Mouse (Mus musculus): ENCODE data around the gene Cpd. TPM values are rescaled to one million over a fixed set of nuclear protein-coding genes. Genes with fewer than 3 reads are reported as not detected.

Cpd gene
- 18.0 and 21.8 TPM in 2 replicates for polyA plus RNA-seq (2012; rRNA removed)

GRCm38 (mm10) chr11:76846878-76847222 lies at the start of gene Cpd:
Gene Cpd, minus strand, starts transcription at chr11:76847018.

GRCm38 (mm10) chr11:76763053-76763740 lies 83.6 kb downstream of the Cpd start, which contains the start of gene Gosr1:
Gene Gosr1, minus strand, starts transcription at chr11:76763579.

Other genes with a start within 250 kb of the Cpd start
- 25.0 and 29.7 TPM in 2 replicates for gene Abr, start 224.7 kb downstream of the Cpd start, polyA plus RNA-seq (2012; rRNA removed)
- 0.11 TPM in 1 of 2 replicates, not detected in the other for gene Bhlha9, start 174.5 kb downstream of the Cpd start, polyA plus RNA-seq (2012; rRNA removed)
- gene Trarg1, start 167.2 kb downstream of the Cpd start, polyA plus RNA-seq (2012; rRNA removed) = 0.64 and 0.80 TPM in 2 replicates
- gene Gosr1, start 83.4 kb downstream of the Cpd start, polyA plus RNA-seq (2012; rRNA removed) = 4.6 and 5.7 TPM in 2 replicates
- 0.11 TPM in 1 of 2 replicates, not detected in the other for gene Tmigd1, start 55.1 kb upstream of the Cpd start, polyA plus RNA-seq (2012; rRNA removed)
- 3.6 and 4.1 TPM in 2 replicates for gene Blmh, start 77.8 kb upstream of the Cpd start, polyA plus RNA-seq (2012; rRNA removed)
- 0.22 and 0.79 TPM in 2 replicates for gene Slc6a4, start 151.6 kb upstream of the Cpd start, polyA plus RNA-seq (2012; rRNA removed)
- 0.14 and 0.19 TPM in 2 replicates for gene Nsrp1, start 231.4 kb upstream of the Cpd start, polyA plus RNA-seq (2012; rRNA removed)

Data from stomach, adult 2 months (tissue).